Mouse (Mus musculus) heart, adult 2 months (tissue): Measurements from ENCODE around the gene Ipcef1.

ENCODE experiments used
- CTCF ChIP-seq: fragments of 200-600 bp; IDR thresholded peaks from 2 replicates; pipeline ENCODE4 v1.8.1; 2022; ENCODE audit warnings: antibody characterized with exemption, mild to moderate bottlenecking, moderate library complexity
- POLR2A ChIP-seq: fragments of 200-500 bp; IDR thresholded peaks from 2 replicates; pipeline ENCODE4 v1.6.1; 2011; ENCODE audit warnings: mild to moderate bottlenecking, low read depth, low read length, control low read depth; ENCODE audit not compliant: insufficient read depth

GRCm38 (mm10) chr10:7077389-7077808 is 25.1 kb upstream of the Ipcef1 start:
- TF ChIP-seq CTCF (no peak), POLR2A (no peak)
